Mouse (Mus musculus) thymus, adult 18-20 months (tissue): ENCODE data around the gene Dync2li1.

ENCODE experiments used
- DNase-seq, 2 experiments: peaks; one replicate each; pipeline ENCODE4 v3.0.0; 2022; ENCODE audit warnings: mixed read lengths in 2 of 2

Dync2li1 gene

DNA sequence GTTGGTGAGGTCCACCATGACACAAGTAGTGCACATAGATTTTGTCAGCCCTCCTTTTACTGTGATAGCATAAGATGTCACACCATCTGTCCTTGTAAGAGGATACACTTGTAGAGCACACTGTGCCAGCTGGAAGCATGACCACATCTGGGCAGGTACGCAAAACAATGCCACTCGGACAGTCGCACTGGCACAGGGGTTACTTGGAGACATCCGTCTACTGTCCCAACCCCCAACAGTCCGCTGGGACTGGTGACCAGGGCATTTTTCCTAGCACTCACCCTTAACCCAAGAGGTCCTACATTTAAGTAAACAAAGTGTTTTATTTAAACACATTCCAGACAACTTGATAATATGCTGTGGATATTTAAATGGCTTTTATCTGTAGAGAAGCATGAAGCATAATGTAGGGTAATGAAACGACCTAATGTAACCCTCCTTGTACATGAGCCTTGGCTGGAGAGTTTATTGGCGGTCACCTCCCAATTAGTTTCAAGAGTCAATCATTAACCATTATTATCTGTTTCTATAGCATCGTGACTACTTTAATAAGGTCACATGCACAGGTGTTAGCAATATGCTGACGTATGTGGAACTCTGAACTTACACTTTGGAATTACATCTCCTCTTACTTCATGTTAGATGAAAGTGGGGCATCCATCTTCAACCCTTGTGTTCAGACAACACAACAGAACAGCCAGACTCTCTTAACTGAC lies 24.2 kb downstream of the Dync2li1 start:
- no peak for DNase-seq

DNA sequence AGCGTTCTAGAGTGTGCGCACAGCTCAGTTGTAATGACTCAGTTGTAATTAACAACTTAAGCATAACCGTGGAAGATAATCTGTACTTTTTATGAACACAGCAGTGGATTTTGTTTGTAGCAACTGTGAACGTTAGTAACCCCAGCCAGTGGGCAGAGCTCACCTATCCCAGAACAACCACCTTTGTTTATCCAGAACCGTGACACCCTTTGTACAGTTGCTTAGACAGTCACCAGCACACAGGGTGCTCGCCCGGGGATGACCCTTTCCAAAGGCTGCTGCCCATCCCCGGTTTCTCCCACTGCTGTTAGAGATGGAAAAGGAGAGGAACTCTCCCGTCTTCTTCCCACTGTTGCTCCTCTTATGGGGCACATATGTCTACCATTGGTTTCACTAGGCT lies 27.2 kb downstream of the Dync2li1 start:
- no peak for DNase-seq

- no peak for DNase-seq
Measured at GRCm38 (mm10) chr17:84656205-84656604, 29.9 kb downstream of the Dync2li1 start.

GRCm38 (mm10) chr17:84656653-84657421 lies 30.5 kb downstream of the Dync2li1 start:
- DNase-seq: no peak

GRCm38 (mm10) chr17:84657422-84657732 lies 31.1 kb downstream of the Dync2li1 start:
- no peak for DNase-seq

DNA sequence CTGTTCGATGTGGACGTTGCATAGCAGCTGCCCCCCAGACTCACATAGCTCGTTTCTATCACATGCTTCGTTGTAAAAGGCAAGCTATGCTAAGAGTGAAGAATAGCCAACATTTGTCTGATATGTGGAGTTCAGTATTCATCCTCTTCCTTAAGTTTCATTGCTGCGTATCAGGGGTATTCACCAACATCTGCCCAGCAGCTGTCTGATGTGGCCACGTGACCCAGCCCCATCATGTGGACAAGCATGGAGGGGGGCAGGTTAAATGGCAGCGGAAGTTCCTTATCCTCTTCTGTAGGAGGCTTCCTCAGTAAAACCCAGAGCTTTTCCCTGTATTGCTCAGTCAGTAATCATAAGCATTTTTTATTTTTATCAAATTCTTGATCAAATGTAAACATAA lies 31.5 kb downstream of the Dync2li1 start:
- no peak for DNase-seq

GRCm38 (mm10) chr17:84658195-84658594 lies 31.9 kb downstream of the Dync2li1 start:
- DNase-seq: no peak

GRCm38 (mm10) chr17:84658951-84659350 lies 32.7 kb downstream of the Dync2li1 start:
- DNase-seq: no peak

DNA sequence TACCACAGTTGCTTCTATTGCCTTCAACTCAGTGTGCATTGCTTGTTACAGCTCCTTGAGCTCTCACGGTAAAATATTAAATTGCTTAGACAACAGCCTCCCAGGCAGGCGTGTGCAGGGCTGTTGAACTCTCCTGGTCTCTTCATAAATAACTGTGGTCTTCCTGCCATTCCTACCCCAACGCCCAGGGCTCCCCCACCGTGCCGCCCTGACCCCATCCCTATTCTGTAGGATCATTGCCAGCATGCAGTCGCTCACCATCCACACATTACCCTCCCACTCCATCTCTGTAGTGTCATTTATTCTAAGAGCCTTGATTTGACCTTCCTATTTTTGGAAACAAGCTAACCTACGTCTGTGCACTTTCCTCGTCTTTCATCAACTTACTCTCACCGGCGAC lies 38.8 kb downstream of the Dync2li1 start:
- no peak for DNase-seq

GRCm38 (mm10) chr17:84665691-84666090 lies 39.4 kb downstream of the Dync2li1 start:
- no peak for DNase-seq

DNA sequence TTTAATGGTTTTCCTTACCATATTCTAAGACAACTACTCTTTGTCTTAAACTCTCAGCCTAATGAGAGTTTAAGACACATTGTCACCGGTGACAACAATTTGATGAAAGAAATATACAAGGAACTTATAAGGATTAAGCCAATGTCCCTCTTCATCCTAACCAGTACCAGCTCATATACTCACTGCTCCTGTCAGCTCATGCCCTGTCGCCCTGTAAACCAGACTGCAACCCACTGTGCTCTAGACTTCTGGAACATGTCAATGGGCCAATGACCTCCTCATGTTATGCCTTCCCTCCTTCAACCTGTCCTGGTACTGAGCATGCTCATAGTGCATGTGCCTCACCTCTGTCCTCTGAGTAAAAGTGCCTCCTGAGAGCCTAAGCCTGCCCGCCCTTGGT lies 41.6 kb downstream of the Dync2li1 start:
- no peak for DNase-seq

DNA sequence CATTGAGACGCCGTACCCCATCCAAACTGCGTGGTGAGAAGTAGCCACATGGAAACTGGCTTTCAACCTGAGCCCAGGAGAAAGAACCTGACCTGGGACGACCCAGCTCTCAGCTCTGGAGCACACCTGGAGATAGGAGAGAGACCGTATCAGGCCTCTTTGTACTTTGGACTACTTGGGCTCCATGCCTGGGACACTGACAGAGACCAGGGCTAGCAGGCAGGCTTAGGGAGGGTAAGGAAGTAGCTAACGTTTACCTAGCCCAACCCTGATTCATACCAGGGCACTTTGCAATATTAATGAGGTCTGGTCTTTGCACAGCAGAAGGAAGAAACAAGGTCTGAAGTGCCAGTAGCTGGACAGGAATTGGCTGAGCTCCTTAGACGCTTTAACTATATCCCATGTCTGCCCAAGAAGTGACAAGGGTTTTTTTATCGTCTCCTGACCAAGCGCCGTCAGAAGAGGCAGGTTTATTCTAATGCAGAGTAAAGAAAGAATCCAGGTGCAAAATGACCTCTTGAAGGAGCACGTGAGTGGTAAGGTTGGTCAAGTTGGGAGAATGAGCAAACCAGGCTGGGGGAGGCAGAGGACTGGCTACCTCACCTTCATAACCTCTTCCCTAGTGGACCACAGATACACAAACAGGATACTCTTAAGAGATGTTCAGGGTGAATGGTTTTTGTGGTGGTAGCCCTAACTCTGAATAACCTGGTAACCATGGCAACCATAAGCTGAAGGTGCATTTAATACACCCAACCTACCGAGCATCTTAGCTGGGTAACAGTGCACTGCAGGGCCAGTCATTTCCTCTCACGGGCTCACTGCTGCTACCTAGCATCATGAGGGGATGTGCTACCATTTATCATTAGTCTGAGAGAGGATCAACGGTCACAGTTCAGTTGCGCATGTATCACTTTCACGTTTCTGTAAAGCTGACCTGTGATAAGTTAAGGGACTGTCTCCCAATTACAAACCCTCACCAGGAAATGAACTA lies 46.4 kb downstream of the Dync2li1 start:
- DNase-seq: no peak

DNA sequence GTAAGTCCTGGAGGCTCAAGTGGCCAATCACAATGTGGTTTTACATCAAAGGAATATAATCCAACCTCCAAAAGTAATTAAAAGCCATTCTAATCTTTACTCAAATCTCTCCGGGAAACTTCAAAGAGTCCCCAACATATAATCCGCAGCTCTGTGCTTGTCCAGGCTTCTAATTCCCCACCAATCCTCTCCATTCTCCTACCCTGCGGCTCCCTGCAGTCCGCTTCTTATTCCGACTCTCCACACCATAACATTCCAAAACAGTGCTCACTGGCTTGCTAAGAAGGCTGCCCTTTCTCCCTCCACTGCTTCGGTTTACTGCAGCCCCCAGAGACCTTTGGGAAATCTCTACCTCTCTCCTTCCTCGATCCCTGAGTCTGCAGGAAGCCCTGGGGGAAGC lies 47.8 kb downstream of the Dync2li1 start:
- DNase-seq: no peak

GRCm38 (mm10) chr17:84675204-84675603 lies 48.9 kb downstream of the Dync2li1 start:
- DNase-seq: no peak

DNA sequence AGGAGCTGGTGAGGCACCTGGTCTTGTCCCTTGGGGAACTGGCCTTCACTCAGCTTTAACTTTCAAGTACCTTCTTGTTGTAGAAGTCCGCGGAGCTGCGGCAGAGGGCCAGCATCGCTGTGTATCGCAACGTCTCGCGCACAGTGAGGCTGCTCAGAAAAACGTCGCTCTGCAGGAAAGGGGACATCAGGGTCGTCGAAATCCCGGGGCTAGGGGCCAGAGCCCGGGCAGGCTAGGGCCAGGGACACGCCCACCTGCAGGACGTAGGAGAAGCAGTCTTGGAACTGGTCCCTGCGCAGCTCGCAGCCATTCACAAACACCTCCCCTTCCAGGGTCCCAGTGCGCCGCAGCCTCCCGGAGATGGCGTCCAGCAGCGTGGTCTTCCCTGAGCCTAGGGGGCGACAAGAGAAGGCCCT lies 49.7 kb downstream of the Dync2li1 start, which contains the start of gene Abcg8:
Gene Abcg8, plus strand, starts transcription at position 352 of the 416 bp plus-strand sequence.
- DNase-seq: no peak

- DNase-seq: no peak
Measured at GRCm38 (mm10) chr17:84677595-84677994, 51.3 kb downstream of the Dync2li1 start.

DNA sequence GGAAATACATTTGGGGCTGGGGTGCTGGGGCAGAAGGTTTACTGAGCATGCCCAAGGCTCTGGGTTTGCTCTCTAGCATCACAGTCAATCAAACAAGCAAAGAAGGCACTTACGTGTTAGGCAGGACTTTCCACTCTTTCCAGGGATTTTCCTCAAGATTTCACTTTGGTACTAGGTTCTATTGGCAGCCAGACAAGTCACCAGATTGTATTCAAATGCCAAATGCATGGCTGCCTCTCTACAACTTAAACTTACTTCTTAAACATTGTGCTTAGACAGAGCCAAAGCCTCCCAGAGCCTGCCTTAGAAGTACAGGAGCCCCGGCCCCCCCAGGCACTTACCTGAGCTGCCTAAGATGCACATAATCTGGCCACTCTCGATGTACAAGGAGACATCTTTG lies 55.4 kb downstream of the Dync2li1 start:
- DNase-seq: no peak

GRCm38 (mm10) chr17:84682734-84683717 lies 56.7 kb downstream of the Dync2li1 start, which contains the start of gene Abcg5:
Gene Abcg5 (minus strand): TSS chr17:84683011.
- no peak for DNase-seq

DNA sequence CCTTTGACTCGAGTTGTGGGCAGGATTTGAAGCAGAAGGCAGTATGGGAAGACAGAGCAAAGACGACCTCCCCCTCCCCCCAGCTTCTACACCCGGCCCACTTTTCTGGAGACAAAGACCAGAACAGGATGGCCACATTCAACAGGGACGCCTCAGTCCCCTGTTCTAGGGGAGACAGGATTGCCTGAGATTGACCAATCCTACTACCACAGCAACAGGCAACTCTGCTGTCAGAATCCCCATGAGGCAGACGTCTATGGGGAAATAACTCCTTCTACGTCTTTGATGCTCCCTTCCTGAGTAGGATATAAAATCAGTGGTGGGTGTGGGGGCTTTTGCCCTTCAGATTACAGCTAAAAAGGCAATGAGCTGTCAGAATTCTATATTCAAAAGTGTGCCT lies 58.0 kb downstream of the Dync2li1 start:
- DNase-seq: no peak

GRCm38 (mm10) chr17:84685286-84685685 lies 59.0 kb downstream of the Dync2li1 start:
- no peak for DNase-seq

DNA sequence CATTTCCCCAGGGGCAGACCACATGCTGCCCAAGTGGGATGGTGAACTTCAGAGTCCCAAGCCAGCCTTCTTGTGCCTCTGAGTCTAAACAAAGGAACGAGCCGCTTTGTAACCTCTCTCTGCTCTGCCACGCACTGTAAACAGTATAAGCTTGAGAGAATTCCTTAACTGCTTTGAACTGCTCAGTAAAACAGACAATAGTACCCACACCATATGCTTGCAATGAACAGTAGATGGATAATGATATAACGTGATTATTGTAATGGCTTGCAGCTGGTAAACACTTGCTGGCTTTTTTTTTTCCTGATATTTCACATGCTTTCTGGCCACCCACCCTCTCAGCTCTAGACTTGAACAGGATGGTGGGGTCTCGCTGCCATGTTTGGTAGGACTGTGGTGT lies 61.7 kb downstream of the Dync2li1 start:
- DNase-seq: no peak

DNA sequence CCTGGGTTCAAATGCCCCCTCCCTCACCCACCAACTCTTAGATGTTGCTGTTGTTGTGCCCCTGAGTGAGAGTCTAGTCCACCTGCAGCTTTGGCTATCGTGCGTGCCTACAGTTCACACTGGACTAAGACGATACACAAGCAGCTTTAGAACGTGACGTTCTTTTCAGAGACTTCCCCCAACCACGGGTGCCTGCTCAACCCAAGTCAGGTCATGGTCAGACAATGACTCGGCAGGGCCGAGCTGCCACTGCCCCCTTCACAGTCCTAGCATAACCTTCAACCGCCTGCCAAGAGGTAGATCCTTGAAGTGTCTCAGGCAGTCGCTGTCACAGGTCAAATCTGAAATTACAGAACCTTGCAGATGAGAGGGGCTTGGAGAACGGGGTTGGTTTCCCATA lies 62.5 kb downstream of the Dync2li1 start:
- no peak for DNase-seq
